Mouse (Mus musculus): Measurements from ENCODE around the gene Trim28. TPM values are rescaled to one million over a fixed set of nuclear protein-coding genes. Genes with fewer than 3 reads are reported as not detected.

Trim28 gene
- polyA plus RNA-seq, 2 experiments = 408 to 610 TPM

DNA sequence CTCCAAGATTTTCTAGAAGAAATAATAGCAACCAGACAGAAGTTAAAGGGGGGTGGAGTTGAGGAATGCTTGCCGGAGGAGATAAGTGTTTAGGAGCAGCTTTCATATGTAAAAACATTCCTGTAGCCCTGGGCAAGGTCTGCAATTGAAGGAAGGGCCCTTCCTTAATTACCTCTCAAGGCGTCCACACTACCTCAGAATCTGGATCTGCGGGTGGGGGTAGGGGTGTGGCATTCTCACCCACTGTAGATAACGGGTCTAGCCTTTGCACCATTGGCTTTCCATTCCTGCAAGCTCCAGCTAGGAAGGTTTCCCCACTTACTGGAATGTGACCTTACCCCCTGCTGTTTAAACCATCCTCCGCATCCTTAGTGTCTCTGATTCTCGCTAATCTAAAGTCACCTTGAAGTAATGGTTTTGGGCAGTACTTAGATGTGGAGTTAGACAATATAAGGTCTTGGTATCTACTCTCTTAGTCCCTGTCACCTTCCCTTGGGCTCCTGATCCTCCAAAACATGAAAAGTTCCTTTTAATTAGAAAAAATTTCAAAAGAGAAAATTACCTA lies 15.4 kb downstream of the Trim28 start:
- 35% methylated on average over 6 of the region's 6 CpGs for WGBS
- ATAC-seq (ENCODE audit: low FRiP score, low read depth) = no peak
- no peak overlapping the region for H3K4me2 ChIP-seq (replicated peaks; ENCODE audit: low read depth, low read length, severe bottlenecking)
- TF ChIP-seq POLR2A (IDR thresholded peaks at IDR 0.05; ENCODE audit: borderline replicate concordance, extremely low read depth, insufficient read depth, insufficient read length) = no peak
- peaks cover 5% of the 10 kb centered on the region for H3K4me1 ChIP-seq (ENCODE audit: control insufficient read depth, insufficient read depth, low read length)
- no peaks in the 10 kb centered on the region for H3K27me3 ChIP-seq (ENCODE audit: control insufficient read depth, insufficient read depth, low read length)
- no peak overlapping the region for H3K9ac ChIP-seq (ENCODE audit: low read depth, low read length, severe bottlenecking)
- no peak overlapping the region for H3K4me3 ChIP-seq (replicated peaks; ENCODE audit: low read length)
- DNase-seq (ENCODE audit: low spot score) = no peak
- no peaks in the 10 kb centered on the region for H3K36me3 ChIP-seq (ENCODE audit: control insufficient read depth, insufficient read depth, low read length)
- no peak overlapping the region for H3K27ac ChIP-seq (replicated peaks; ENCODE audit: low read depth, low read length)
- H3K9me3 ChIP-seq (ENCODE audit: control insufficient read depth, low read length) = no peaks in the 10 kb centered on the region

DNA sequence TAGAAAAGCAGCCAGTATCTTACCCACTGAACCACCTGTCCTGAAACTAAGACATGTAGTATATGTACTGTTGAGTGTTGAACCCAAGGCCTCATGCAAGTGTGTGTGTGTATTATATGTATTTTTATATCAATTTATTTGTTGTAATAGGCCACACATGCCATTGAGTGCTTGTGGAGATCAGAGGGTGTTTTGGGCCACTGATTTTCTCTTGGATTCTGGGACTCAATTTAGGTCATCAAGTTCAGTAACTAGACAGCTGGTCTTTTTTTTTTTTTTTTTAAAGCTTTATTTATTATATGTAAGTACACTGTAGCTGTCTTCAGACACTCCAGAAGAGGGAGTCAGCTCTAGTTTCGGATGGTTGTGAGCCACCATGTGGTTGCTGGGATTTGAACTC lies 16.3 kb downstream of the Trim28 start:
- TF ChIP-seq POLR2A (IDR thresholded peaks at IDR 0.05; ENCODE audit: borderline replicate concordance, extremely low read depth, insufficient read depth, insufficient read length) = no peak
- Histone ChIP-seq H3K9ac (ENCODE audit: low read depth, low read length, severe bottlenecking) (no peak overlapping the region), H3K27me3 (ENCODE audit: control insufficient read depth, insufficient read depth, low read length) (no peaks in the 10 kb centered on the region), H3K4me3 (replicated peaks; ENCODE audit: low read length) (no peak overlapping the region), H3K4me2 (replicated peaks; ENCODE audit: low read depth, low read length, severe bottlenecking) (no peak overlapping the region), H3K27ac (replicated peaks; ENCODE audit: low read depth, low read length) (no peak overlapping the region), H3K36me3 (ENCODE audit: control insufficient read depth, insufficient read depth, low read length) (no peaks in the 10 kb centered on the region), H3K4me1 (ENCODE audit: control insufficient read depth, insufficient read depth, low read length) (peaks cover 4% of the 10 kb centered on the region), H3K9me3 (ENCODE audit: control insufficient read depth, low read length) (no peaks in the 10 kb centered on the region)
- no peak for ATAC-seq (ENCODE audit: low FRiP score, low read depth)
- WGBS = 77% methylated on average over 1 of the region's 1 CpGs
- no peak for DNase-seq (ENCODE audit: low spot score)

- Histone ChIP-seq H3K9ac (ENCODE audit: low read depth, low read length, severe bottlenecking) (peak overlapping the region; percentile 98), H3K4me2 (replicated peaks; ENCODE audit: low read depth, low read length, severe bottlenecking) (peak overlapping the region; percentile 98), H3K9me3 (ENCODE audit: control insufficient read depth, low read length) (no peaks in the 10 kb centered on the region), H3K27ac (replicated peaks; ENCODE audit: low read depth, low read length) (peak overlapping the region; percentile 99), H3K4me1 (ENCODE audit: control insufficient read depth, insufficient read depth, low read length) (peaks cover 14% of the 10 kb centered on the region), H3K27me3 (ENCODE audit: control insufficient read depth, insufficient read depth, low read length) (no peaks in the 10 kb centered on the region), H3K36me3 (ENCODE audit: control insufficient read depth, insufficient read depth, low read length) (peaks cover 25% of the 10 kb centered on the region), H3K4me3 (replicated peaks; ENCODE audit: low read length) (peak overlapping the region; percentile 99)
- 2% methylated on average over 31 of the region's 31 CpGs for WGBS
- DNase-seq (ENCODE audit: low spot score) = peak; percentile 88
- peak; percentile 69 for ATAC-seq (ENCODE audit: low FRiP score, low read depth)
- TF ChIP-seq POLR2A (IDR thresholded peaks at IDR 0.05; ENCODE audit: borderline replicate concordance, extremely low read depth, insufficient read depth, insufficient read length) = no peak
Observed at GRCm38 (mm10) chr7:13022773-13023535, 24.0 kb downstream of the Trim28 start.

GRCm38 (mm10) chr7:13023928-13024731 lies 25.2 kb downstream of the Trim28 start:
- peaks cover 37% of the 10 kb centered on the region for H3K36me3 ChIP-seq (ENCODE audit: control insufficient read depth, insufficient read depth, low read length)
- ATAC-seq (ENCODE audit: low FRiP score, low read depth) (peak; percentile 87), DNase-seq (ENCODE audit: low spot score) (peak; percentile 94)
- no peaks in the 10 kb centered on the region for H3K27me3 ChIP-seq (ENCODE audit: control insufficient read depth, insufficient read depth, low read length)
- WGBS = under 1% methylated on average over 53 of the region's 95 CpGs
- peak overlapping the region; percentile 98 for H3K9ac ChIP-seq (ENCODE audit: low read depth, low read length, severe bottlenecking)
- peaks cover 14% of the 10 kb centered on the region for H3K4me1 ChIP-seq (ENCODE audit: control insufficient read depth, insufficient read depth, low read length)
- peak overlapping the region; percentile 99 for H3K4me3 ChIP-seq (replicated peaks; ENCODE audit: low read length)
- H3K9me3 ChIP-seq (ENCODE audit: control insufficient read depth, low read length) = no peaks in the 10 kb centered on the region
- peak overlapping the region; percentile 99 for H3K27ac ChIP-seq (replicated peaks; ENCODE audit: low read depth, low read length)
- TF ChIP-seq POLR2A (IDR thresholded peaks at IDR 0.05; ENCODE audit: borderline replicate concordance, extremely low read depth, insufficient read depth, insufficient read length) = peak; percentile 97; the same call in 1 of the 2 replicates
- peak overlapping the region; percentile 98 for H3K4me2 ChIP-seq (replicated peaks; ENCODE audit: low read depth, low read length, severe bottlenecking)

DNA sequence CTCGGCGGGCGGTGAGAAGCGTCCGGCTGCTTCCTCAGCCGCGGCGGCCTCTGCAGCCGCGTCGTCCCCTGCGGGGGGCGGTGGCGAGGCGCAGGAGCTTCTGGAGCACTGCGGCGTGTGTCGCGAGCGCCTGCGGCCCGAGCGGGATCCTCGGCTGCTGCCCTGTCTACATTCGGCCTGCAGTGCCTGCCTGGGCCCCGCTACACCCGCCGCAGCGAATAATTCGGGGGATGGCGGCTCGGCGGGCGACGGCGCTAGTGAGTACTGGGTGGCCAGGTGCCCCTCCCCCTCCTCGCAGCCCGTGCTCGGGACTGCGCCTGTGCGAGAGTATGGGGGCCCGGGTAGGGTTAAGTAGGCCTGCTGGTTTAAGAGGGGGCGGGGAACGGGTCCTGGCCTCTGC lies 25.9 kb downstream of the Trim28 start:
- peak overlapping the region; percentile 99 for H3K4me3 ChIP-seq (replicated peaks; ENCODE audit: low read length)
- peak overlapping the region; percentile 98 for H3K4me2 ChIP-seq (replicated peaks; ENCODE audit: low read depth, low read length, severe bottlenecking)
- DNase-seq (ENCODE audit: low spot score) = peak; percentile 60
- H3K4me1 ChIP-seq (ENCODE audit: control insufficient read depth, insufficient read depth, low read length) = peaks cover 14% of the 10 kb centered on the region
- H3K27ac ChIP-seq (replicated peaks; ENCODE audit: low read depth, low read length) = peak overlapping the region; percentile 99
- H3K9me3 ChIP-seq (ENCODE audit: control insufficient read depth, low read length) = no peaks in the 10 kb centered on the region
- TF ChIP-seq POLR2A (IDR thresholded peaks at IDR 0.05; ENCODE audit: borderline replicate concordance, extremely low read depth, insufficient read depth, insufficient read length) = no peak
- WGBS = 1% methylated on average over 20 of the region's 44 CpGs
- peaks cover 44% of the 10 kb centered on the region for H3K36me3 ChIP-seq (ENCODE audit: control insufficient read depth, insufficient read depth, low read length)
- ATAC-seq (ENCODE audit: low FRiP score, low read depth) = peak; percentile 48
- no peaks in the 10 kb centered on the region for H3K27me3 ChIP-seq (ENCODE audit: control insufficient read depth, insufficient read depth, low read length)
- peak overlapping the region; percentile 98 for H3K9ac ChIP-seq (ENCODE audit: low read depth, low read length, severe bottlenecking)
